Mouse (Mus musculus): ENCODE results near the gene Arpp19. TPM values are rescaled to one million over a fixed set of nuclear protein-coding genes. Genes with fewer than 3 reads are reported as not detected.

Gene Arpp19
- 197 and 204 TPM in 2 replicates for polyA plus RNA-seq (2015; fragmentation: Nextera tagmentation; extraction: Ambion mirVana)

- Histone ChIP-seq H3K36me3 (no peaks in the 10 kb centered on the region), H3K9me3 (no peaks in the 10 kb centered on the region), H3K4me1 (replicated peaks) (peaks cover 21% of the 10 kb centered on the region), H3K4me2 (peak within 1 kb of the TSS; percentile 73), H3K4me3 (peak within 1 kb of the TSS; percentile 98), H3K9ac (peak within 1 kb of the TSS; percentile 95), H3K27ac (replicated peaks) (peak within 1 kb of the TSS; percentile 81), H3K27me3 (no peaks in the 10 kb centered on the region)
- peak; percentile 97 for ATAC-seq (ENCODE audit: low FRiP score, low read depth)
- WGBS: under 1% methylated on average over 73 of the region's 73 CpGs
These were observed at the start of gene Arpp19 for GRCm38 (mm10) chr9:75037451-75038356. Gene Arpp19 (plus strand): TSS chr9:75037614.

GRCm38 (mm10) chr9:74988893-74989460 is 48.4 kb upstream of the Arpp19 start:
- no peaks in the 10 kb centered on the region for H3K4me1 ChIP-seq (replicated peaks)
- peaks cover 2% of the 10 kb centered on the region; the same call in 1 of the 2 replicates for H3K36me3 ChIP-seq
- H3K4me2 ChIP-seq: no peak overlapping the region
- 90% methylated on average over 7 of the region's 7 CpGs for WGBS
- no peak overlapping the region for H3K27ac ChIP-seq (replicated peaks)
- H3K4me3 ChIP-seq: no peak overlapping the region
- no peak overlapping the region for H3K9ac ChIP-seq
- no peaks in the 10 kb centered on the region for H3K9me3 ChIP-seq
- ATAC-seq (ENCODE audit: low FRiP score, low read depth): no peak
- no peaks in the 10 kb centered on the region for H3K27me3 ChIP-seq

GRCm38 (mm10) chr9:74989990-74990389 is 47.4 kb upstream of the Arpp19 start:
- no peaks in the 10 kb centered on the region for H3K27me3 ChIP-seq
- 89% methylated on average over 2 of the region's 2 CpGs for WGBS
- H3K4me3 ChIP-seq: no peak overlapping the region
- no peak overlapping the region for H3K27ac ChIP-seq (replicated peaks)
- H3K9ac ChIP-seq: no peak overlapping the region
- no peaks in the 10 kb centered on the region for H3K9me3 ChIP-seq
- H3K36me3 ChIP-seq: peaks cover 2% of the 10 kb centered on the region; the same call in 1 of the 2 replicates
- H3K4me2 ChIP-seq: no peak overlapping the region
- ATAC-seq (ENCODE audit: low FRiP score, low read depth): no peak
- H3K4me1 ChIP-seq (replicated peaks): peaks cover 5% of the 10 kb centered on the region; the same call in 1 of the 2 replicates

- Histone ChIP-seq H3K4me2 (no peak overlapping the region), H3K27me3 (no peaks in the 10 kb centered on the region), H3K4me1 (replicated peaks) (peaks cover 5% of the 10 kb centered on the region; the same call in 1 of the 2 replicates), H3K27ac (replicated peaks) (no peak overlapping the region), H3K36me3 (no peaks in the 10 kb centered on the region), H3K9ac (no peak overlapping the region), H3K9me3 (no peaks in the 10 kb centered on the region), H3K4me3 (no peak overlapping the region)
- WGBS: 81% methylated on average over 10 of the region's 10 CpGs
- ATAC-seq (ENCODE audit: low FRiP score, low read depth): no peak
These were observed 42.7 kb upstream of the Arpp19 start for GRCm38 (mm10) chr9:74994611-74995257.

GRCm38 (mm10) chr9:74996349-74996748 is 41.1 kb upstream of the Arpp19 start:
- H3K4me2 ChIP-seq: no peak overlapping the region
- WGBS: 74% methylated on average over 2 of the region's 2 CpGs

GRCm38 (mm10) chr9:74997976-74998375 is 39.4 kb upstream of the Arpp19 start:
- H3K9ac ChIP-seq: no peak overlapping the region
- no peaks in the 10 kb centered on the region for H3K27me3 ChIP-seq
- H3K4me3 ChIP-seq: no peak overlapping the region
- H3K36me3 ChIP-seq: no peaks in the 10 kb centered on the region
- no peak for ATAC-seq (ENCODE audit: low FRiP score, low read depth)
- no peaks in the 10 kb centered on the region for H3K9me3 ChIP-seq
- H3K4me1 ChIP-seq (replicated peaks): peaks cover 9% of the 10 kb centered on the region; the same call in 1 of the 2 replicates
- no peak overlapping the region for H3K27ac ChIP-seq (replicated peaks)
- H3K4me2 ChIP-seq: no peak overlapping the region

More at GRCm38 (mm10) chr9:74996349-74996748, 41.1 kb upstream of the Arpp19 start:
- H3K27me3 ChIP-seq: no peaks in the 10 kb centered on the region
- no peaks in the 10 kb centered on the region for H3K36me3 ChIP-seq
- peaks cover 5% of the 10 kb centered on the region; the same call in 1 of the 2 replicates for H3K4me1 ChIP-seq (replicated peaks)
- H3K9me3 ChIP-seq: no peaks in the 10 kb centered on the region
- no peak overlapping the region for H3K27ac ChIP-seq (replicated peaks)
- H3K9ac ChIP-seq: no peak overlapping the region
- ATAC-seq (ENCODE audit: low FRiP score, low read depth): no peak
- no peak overlapping the region for H3K4me3 ChIP-seq

GRCm38 (mm10) chr9:75001006-75001405 is 36.4 kb upstream of the Arpp19 start:
- H3K27me3 ChIP-seq: no peaks in the 10 kb centered on the region
- H3K4me2 ChIP-seq: no peak overlapping the region
- H3K36me3 ChIP-seq: peaks cover 7% of the 10 kb centered on the region
- no peak overlapping the region for H3K9ac ChIP-seq
- H3K4me1 ChIP-seq (replicated peaks): 0 out of 2 replicates have a peak, but pooled peaks cover 4% of the 10 kb centered on the region
- 84% methylated on average over 6 of the region's 6 CpGs for WGBS
- H3K4me3 ChIP-seq: no peak overlapping the region
- no peak for ATAC-seq (ENCODE audit: low FRiP score, low read depth)
- H3K27ac ChIP-seq (replicated peaks): no peak overlapping the region
- no peaks in the 10 kb centered on the region for H3K9me3 ChIP-seq

- ATAC-seq (ENCODE audit: low FRiP score, low read depth): peak; percentile 45; the same call in 1 of the 2 replicates
- Histone ChIP-seq H3K4me1 (replicated peaks) (0 out of 2 replicates have a peak, but pooled peaks cover 4% of the 10 kb centered on the region), H3K4me3 (no peak overlapping the region), H3K27me3 (no peaks in the 10 kb centered on the region), H3K27ac (replicated peaks) (no peak overlapping the region), H3K36me3 (peaks cover 11% of the 10 kb centered on the region), H3K9ac (no peak overlapping the region), H3K4me2 (no peak overlapping the region), H3K9me3 (no peaks in the 10 kb centered on the region)
- 65% methylated on average over 5 of the region's 5 CpGs for WGBS
These were observed 35.7 kb upstream of the Arpp19 start for GRCm38 (mm10) chr9:75001611-75002204.

GRCm38 (mm10) chr9:75002262-75002661 is 35.2 kb upstream of the Arpp19 start:
- no peak for ATAC-seq (ENCODE audit: low FRiP score, low read depth)
- Histone ChIP-seq H3K36me3 (peaks cover 17% of the 10 kb centered on the region), H3K27me3 (no peaks in the 10 kb centered on the region), H3K9me3 (no peaks in the 10 kb centered on the region), H3K9ac (no peak overlapping the region), H3K4me3 (no peak overlapping the region), H3K4me1 (replicated peaks) (0 out of 2 replicates have a peak, but pooled peaks cover 4% of the 10 kb centered on the region), H3K27ac (replicated peaks) (no peak overlapping the region), H3K4me2 (no peak overlapping the region)
- 71% methylated on average over 3 of the region's 3 CpGs for WGBS

GRCm38 (mm10) chr9:75004203-75004602 is 33.2 kb upstream of the Arpp19 start:
- Histone ChIP-seq H3K27me3 (no peaks in the 10 kb centered on the region), H3K9ac (no peak overlapping the region), H3K4me1 (replicated peaks) (0 out of 2 replicates have a peak, but pooled peaks cover 4% of the 10 kb centered on the region), H3K9me3 (no peaks in the 10 kb centered on the region), H3K4me2 (no peak overlapping the region), H3K27ac (replicated peaks) (no peak overlapping the region), H3K36me3 (peaks cover 27% of the 10 kb centered on the region), H3K4me3 (no peak overlapping the region)
- no peak for ATAC-seq (ENCODE audit: low FRiP score, low read depth)
- WGBS: 91% methylated on average over 10 of the region's 10 CpGs

GRCm38 (mm10) chr9:75016591-75016990 is 20.8 kb upstream of the Arpp19 start:
- Histone ChIP-seq H3K4me1 (replicated peaks) (no peaks in the 10 kb centered on the region), H3K4me2 (no peak overlapping the region), H3K27ac (replicated peaks) (no peak overlapping the region), H3K36me3 (peaks cover 61% of the 10 kb centered on the region), H3K27me3 (no peaks in the 10 kb centered on the region), H3K4me3 (no peak overlapping the region), H3K9ac (no peak overlapping the region), H3K9me3 (no peaks in the 10 kb centered on the region)
- no peak for ATAC-seq (ENCODE audit: low FRiP score, low read depth)
- 88% methylated on average over 2 of the region's 2 CpGs for WGBS

Data from hindbrain, embryonic 15.5 days (tissue).